In genomic region chr10:86340991-86341527, GRCm38 (mm10) we compare ENCODE assay signal across 14 mouse cellular contexts. TPM values are rescaled to one million over a fixed set of nuclear protein-coding genes. Genes with fewer than 3 reads are reported as not detected.
A peak's percentile ranks its signal among the peaks of the same experiment; 100 is the strongest.
DNase-seq lines count a peak whose midpoint lies in the region; ATAC-seq lines count a peak whose summit lies in the region.
"Had no signal": no experiment of that assay in that cellular context is flagged by ENCODE, and none has a peak within 500 bp of the region (broad histone marks: within the 10 kb centered on the region; RNA-seq: fewer than 3 reads in every experiment).

No protein-coding gene starts in this region.

- peaks cover 5% of the 10 kb centered on the region; the same call in 1 of the 2 replicates for H3K36me3 ChIP-seq in heart, embryonic 11.5 days (ENCODE audit: control insufficient read depth, insufficient read depth, low read length)
- H3K36me3 ChIP-seq in kidney, embryonic 15.5 days: peaks cover 30% of the 10 kb centered on the region
- H3K36me3 ChIP-seq in midbrain, embryonic 10.5 days: peaks cover 10% of the 10 kb centered on the region
- H3K36me3 ChIP-seq in midbrain, embryonic 14.5 days (ENCODE audit: control insufficient read depth, insufficient read depth, low read length): no peaks in the 10 kb centered on the region
- H3K36me3 ChIP-seq: midbrain, embryonic 13.5 days had no signal

- no peak for ATAC-seq in heart, embryonic 11.5 days (replicated peaks; ENCODE audit: insufficient number of reproducible peaks, low FRiP score, low TSS enrichment)
- ATAC-seq in kidney, embryonic 15.5 days (replicated peaks; ENCODE audit: low FRiP score): no peak
- no peak for ATAC-seq in midbrain, embryonic 14.5 days (ENCODE audit: low FRiP score, low TSS enrichment)
- no peak for ATAC-seq in erythroblast, adult 5-6 weeks (replicated peaks; ENCODE audit: low FRiP score, poor library complexity, severe bottlenecking)
- no peak for ATAC-seq in granulocyte monocyte progenitor cell, adult 5-6 weeks (replicated peaks; ENCODE audit: poor library complexity, severe bottlenecking)
- ATAC-seq: midbrain, embryonic 13.5 days had no signal

- WGBS in heart, embryonic 11.5 days (ENCODE audit: insufficient replicate concordance): 56% methylated on average over 3 of the region's 3 CpGs
- 77% methylated on average over 3 of the region's 3 CpGs for WGBS in kidney, embryonic 15.5 days
- WGBS in midbrain, embryonic 10.5 days: 77% methylated on average over 3 of the region's 3 CpGs
- WGBS in midbrain, embryonic 14.5 days: 75% methylated on average over 3 of the region's 3 CpGs

- H3K4me2 ChIP-seq in heart, embryonic 11.5 days: no peak overlapping the region
- H3K4me2 ChIP-seq in kidney, embryonic 15.5 days: no peak overlapping the region
- no peak overlapping the region for H3K4me2 ChIP-seq in midbrain, embryonic 14.5 days (ENCODE audit: low read length)
- H3K4me2 ChIP-seq: midbrain, embryonic 13.5 days had no signal

- no peaks in the 10 kb centered on the region for H3K9me3 ChIP-seq in heart, embryonic 11.5 days (replicated peaks; ENCODE audit: control insufficient read depth, low read length)
- no peaks in the 10 kb centered on the region for H3K9me3 ChIP-seq in kidney, embryonic 15.5 days (replicated peaks)
- H3K9me3 ChIP-seq in midbrain, embryonic 10.5 days (replicated peaks): no peaks in the 10 kb centered on the region
- H3K9me3 ChIP-seq in midbrain, embryonic 14.5 days (ENCODE audit: control insufficient read depth, low read length): no peaks in the 10 kb centered on the region
- H3K9me3 ChIP-seq: hindbrain, embryonic 10.5 days; midbrain, embryonic 13.5 days had no signal

- peak; percentile 93 for DNase-seq in heart, adult 11 months
- no peak for DNase-seq in kidney, postnatal 10 days
- no peak for DNase-seq in midbrain, embryonic 10.5 days (ENCODE audit: low spot score)
- DNase-seq in midbrain, embryonic 14.5 days: no peak
- DNase-seq: B cell, adult 2 months; lung, adult 2 months; right cerebral cortex, postnatal 4 days; thymus, postnatal 36 days had no signal

- H3K27ac ChIP-seq in heart, embryonic 11.5 days (ENCODE audit: low read depth, low read length): no peak overlapping the region
- 0 out of 2 replicates have a peak overlapping the region, but pooled peaks have one; percentile 16 for H3K27ac ChIP-seq in kidney, embryonic 15.5 days
- peak overlapping the region; percentile 47; the same call in 1 of the 2 replicates for H3K27ac ChIP-seq in midbrain, embryonic 10.5 days (replicated peaks)
- H3K27ac ChIP-seq in midbrain, embryonic 14.5 days (replicated peaks; ENCODE audit: low read depth, low read length): no peak overlapping the region
- H3K27ac ChIP-seq: midbrain, embryonic 13.5 days had no signal

- peaks cover 65% of the 10 kb centered on the region for H3K4me1 ChIP-seq in heart, embryonic 11.5 days (ENCODE audit: control insufficient read depth, insufficient read depth, low read length)
- peaks cover 46% of the 10 kb centered on the region for H3K4me1 ChIP-seq in kidney, embryonic 15.5 days
- H3K4me1 ChIP-seq in midbrain, embryonic 10.5 days: peaks cover 36% of the 10 kb centered on the region
- H3K4me1 ChIP-seq in midbrain, embryonic 14.5 days (ENCODE audit: control insufficient read depth, insufficient read depth, low read length): peaks cover 8% of the 10 kb centered on the region; the same call in 1 of the 2 replicates

- no peak overlapping the region for H3K4me3 ChIP-seq in heart, embryonic 11.5 days (ENCODE audit: low read depth, low read length)
- H3K4me3 ChIP-seq in kidney, embryonic 15.5 days (replicated peaks): no peak overlapping the region
- H3K4me3 ChIP-seq in midbrain, embryonic 10.5 days: no peak overlapping the region
- no peak overlapping the region for H3K4me3 ChIP-seq in midbrain, embryonic 14.5 days (replicated peaks; ENCODE audit: low read depth, low read length)
- H3K4me3 ChIP-seq: hindbrain, embryonic 10.5 days; midbrain, embryonic 13.5 days had no signal

- no peaks in the 10 kb centered on the region for H3K27me3 ChIP-seq in heart, embryonic 11.5 days (ENCODE audit: control insufficient read depth, insufficient read depth, low read length)
- no peaks in the 10 kb centered on the region for H3K27me3 ChIP-seq in kidney, embryonic 15.5 days
- no peaks in the 10 kb centered on the region for H3K27me3 ChIP-seq in midbrain, embryonic 10.5 days (ENCODE audit: low read depth, poor library complexity, severe bottlenecking)
- no peaks in the 10 kb centered on the region for H3K27me3 ChIP-seq in midbrain, embryonic 14.5 days (ENCODE audit: control insufficient read depth, insufficient read depth, low read length)
- H3K27me3 ChIP-seq: midbrain, embryonic 13.5 days had no signal

- H3K9ac ChIP-seq in heart, embryonic 11.5 days (ENCODE audit: low read depth, low read length): no peak overlapping the region
- no peak overlapping the region for H3K9ac ChIP-seq in kidney, embryonic 15.5 days
- no peak overlapping the region for H3K9ac ChIP-seq in midbrain, embryonic 14.5 days (replicated peaks; ENCODE audit: low read length)
- H3K9ac ChIP-seq: midbrain, embryonic 13.5 days had no signal

RNA-seq across cellular contexts. Expression of gene Timp3, which starts 40.9 kb away (rescaled TPM):
- 56.6 and 63.9 TPM in 2 replicates for polyA plus RNA-seq in heart, embryonic 11.5 days (2014; fragmentation: Nextera tagmentation; extraction: Ambion mirVana)
- 82.0 and 85.9 TPM in 2 replicates for polyA plus RNA-seq in kidney, embryonic 15.5 days (2015; fragmentation: Nextera tagmentation; extraction: Ambion mirVana)
- 21.2 and 25.7 TPM in 2 replicates for polyA plus RNA-seq in midbrain, embryonic 10.5 days (2016; fragmentation: Nextera tagmentation; extraction: Ambion mirVana)
- polyA plus RNA-seq in midbrain, embryonic 14.5 days (2014; fragmentation: Nextera tagmentation; extraction: Ambion mirVana): 13.2 and 23.5 TPM in 2 replicates
- total RNA-seq in erythroblast, adult 5-6 weeks (2015; ENCODE audit: low replicate concordance): 0.42 TPM in 1 of 2 replicates, not detected in the other
- total RNA-seq in erythroblast, adult 5-6 weeks (2017; ENCODE audit: low replicate concordance): 0.77 and 0.84 TPM in 2 replicates
- total RNA-seq in granulocyte monocyte progenitor cell, adult 5-6 weeks (2014; fragmentation: Nextera tagmentation): not detected in 2 replicates
- total RNA-seq in granulocyte monocyte progenitor cell, adult 5-6 weeks (2017): 0.62 and 1.2 TPM in 2 replicates

Comparison
In these comparisons a context has a peak if more than half of its experiments do, and no peak if none do; other contexts are left out.
1. H3K27ac ChIP-seq: peak in kidney, embryonic 15.5 days (single experiment) and midbrain, embryonic 10.5 days (single experiment); none in heart, embryonic 11.5 days (single experiment) and midbrain, embryonic 14.5 days (single experiment).